Comparison of ENCODE assay signal across 9 mouse cellular contexts in the genomic region with DNA sequence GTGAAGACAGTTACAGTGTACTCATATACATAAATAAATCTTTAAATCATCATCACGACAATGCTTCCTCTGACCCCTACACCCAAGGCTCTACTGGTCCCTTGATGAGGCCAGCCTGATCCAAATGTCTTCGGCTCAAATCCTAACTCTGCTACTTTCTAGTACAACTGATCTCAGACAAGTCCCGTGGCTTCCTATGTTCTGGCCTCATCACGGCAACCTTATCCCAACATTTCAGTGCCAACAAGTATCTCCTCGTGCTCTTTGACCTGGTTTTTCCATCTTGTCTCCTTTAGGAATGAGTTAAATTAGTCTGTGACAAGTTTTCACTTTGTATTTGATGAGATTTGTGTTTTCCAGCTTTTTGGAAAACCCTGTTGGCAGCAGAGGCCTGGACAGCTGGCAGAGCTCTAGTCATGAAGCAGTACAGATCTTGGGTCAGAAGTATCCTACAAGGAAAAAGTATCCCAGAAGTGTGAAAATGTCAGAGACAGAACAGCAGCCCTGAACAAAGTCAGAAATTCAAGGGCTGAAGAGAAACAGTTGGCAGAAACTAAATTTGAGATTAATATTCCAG. TPM values are rescaled to one million over a fixed set of nuclear protein-coding genes. Genes with fewer than 3 reads are reported as not detected.
A peak's percentile ranks its signal among the peaks of the same experiment; 100 is the strongest.
DNase-seq lines count a peak whose midpoint lies in the region; ATAC-seq and TF ChIP-seq lines count a peak whose summit lies in the region.
"Had no signal": no experiment of that assay in that cellular context is flagged by ENCODE, and none has a peak within 500 bp of the region (broad histone marks: within the 10 kb centered on the region; RNA-seq: fewer than 3 reads in every experiment).

No protein-coding gene starts in this region.

- no peak overlapping the region for H3K4me3 ChIP-seq in hindbrain, embryonic 10.5 days
- no peak overlapping the region for H3K4me3 ChIP-seq in hindbrain, embryonic 16.5 days (ENCODE audit: low read length)
- peak overlapping the region; percentile 63 for H3K4me3 ChIP-seq in E14TG2a.4 (replicated peaks; ENCODE audit: low read length)
- no peak overlapping the region for H3K4me3 ChIP-seq in limb, embryonic 15.5 days

- H3K4me1 ChIP-seq in hindbrain, embryonic 10.5 days (replicated peaks): peaks cover 9% of the 10 kb centered on the region; the same call in 1 of the 2 replicates
- H3K4me1 ChIP-seq in hindbrain, embryonic 16.5 days (ENCODE audit: control insufficient read depth, insufficient read depth, low read depth, low read length): 0 out of 2 replicates have a peak, but pooled peaks cover 2% of the 10 kb centered on the region
- peaks cover 54% of the 10 kb centered on the region for H3K4me1 ChIP-seq in E14TG2a.4 (replicated peaks; ENCODE audit: low read depth, low read length)
- peaks cover 29% of the 10 kb centered on the region for H3K4me1 ChIP-seq in limb, embryonic 15.5 days

- peaks cover 40% of the 10 kb centered on the region for H3K36me3 ChIP-seq in hindbrain, embryonic 10.5 days
- H3K36me3 ChIP-seq in hindbrain, embryonic 16.5 days (ENCODE audit: control insufficient read depth, insufficient read depth, low read length): no peaks in the 10 kb centered on the region
- peaks cover 27% of the 10 kb centered on the region for H3K36me3 ChIP-seq in E14TG2a.4 (ENCODE audit: insufficient read depth, low read length)
- peaks cover 43% of the 10 kb centered on the region for H3K36me3 ChIP-seq in limb, embryonic 15.5 days

- no peaks in the 10 kb centered on the region for H3K27me3 ChIP-seq in hindbrain, embryonic 10.5 days (ENCODE audit: insufficient read depth, poor library complexity, severe bottlenecking)
- H3K27me3 ChIP-seq in hindbrain, embryonic 16.5 days (replicated peaks; ENCODE audit: control insufficient read depth, insufficient read depth, low read length): no peaks in the 10 kb centered on the region
- H3K27me3 ChIP-seq in E14TG2a.4 (ENCODE audit: insufficient read depth, low read length): no peaks in the 10 kb centered on the region
- H3K27me3 ChIP-seq in limb, embryonic 15.5 days: no peaks in the 10 kb centered on the region

- 90% methylated on average over 5 of the region's 5 CpGs for WGBS in hindbrain, embryonic 10.5 days
- WGBS in hindbrain, embryonic 16.5 days: 96% methylated on average over 5 of the region's 5 CpGs
- WGBS in limb, embryonic 15.5 days: 78% methylated on average over 5 of the region's 5 CpGs

- H3K4me2 ChIP-seq in hindbrain, embryonic 16.5 days (ENCODE audit: low read length): no peak overlapping the region
- H3K4me2 ChIP-seq in limb, embryonic 15.5 days: peak overlapping the region; percentile 36

- ATAC-seq in hindbrain, embryonic 16.5 days: no peak
- no peak for ATAC-seq in limb, embryonic 15.5 days (ENCODE audit: insufficient number of reproducible peaks, low FRiP score, low TSS enrichment, low read depth)

- H3K27ac ChIP-seq in hindbrain, embryonic 10.5 days: peak overlapping the region; percentile 74
- H3K27ac ChIP-seq in hindbrain, embryonic 16.5 days (ENCODE audit: low read depth, low read length): no peak overlapping the region
- peak overlapping the region; percentile 87 for H3K27ac ChIP-seq in limb, embryonic 15.5 days

- no peak for DNase-seq in hindbrain, embryonic 10.5 days (ENCODE audit: low spot score)
- DNase-seq in heart, adult 8-10 months (ENCODE audit: low spot score): peak; percentile 31
- no peak for DNase-seq in left cerebral cortex, adult 9 months (ENCODE audit: low spot score in 2 of 2)
- no peak for DNase-seq in embryo, embryonic 10.5 days (ENCODE audit: low spot score)
- no peak for DNase-seq in embryo, embryonic 11 days

- no peak for TF ChIP-seq CTCF in E14TG2a.4 (conservative IDR thresholded peaks at IDR 0.05; ENCODE audit: low read length)

- H3K9me3 ChIP-seq in hindbrain, embryonic 10.5 days: no peaks in the 10 kb centered on the region
- no peaks in the 10 kb centered on the region for H3K9me3 ChIP-seq in hindbrain, embryonic 16.5 days (ENCODE audit: control insufficient read depth, low read length)
- H3K9me3 ChIP-seq in E14TG2a.4 (ENCODE audit: low read length): no peaks in the 10 kb centered on the region
- H3K9me3 ChIP-seq in limb, embryonic 15.5 days: no peaks in the 10 kb centered on the region

- H3K9ac ChIP-seq in hindbrain, embryonic 16.5 days (ENCODE audit: low read depth, low read length): no peak overlapping the region
- H3K9ac ChIP-seq in limb, embryonic 15.5 days: no peak overlapping the region

RNA-seq across cellular contexts. Expression of a gene that starts 31.2 kb away (rescaled TPM):
- 25.7 and 28.6 TPM in 2 replicates for polyA plus RNA-seq in hindbrain, embryonic 10.5 days (2016; fragmentation: Nextera tagmentation; extraction: Ambion mirVana)
- 8.2 and 10.7 TPM in 2 replicates for polyA plus RNA-seq in hindbrain, embryonic 16.5 days (2015; fragmentation: Nextera tagmentation; extraction: Ambion mirVana)
- total RNA-seq in heart, adult 8-10 months (2022): 100 to 1,000 TPM in 3 of 4 experiments, 10 to 100 TPM in 1; 90.8 to 107 (median 104) TPM
- polyA plus RNA-seq in limb, embryonic 15.5 days (2015; fragmentation: Nextera tagmentation; extraction: Ambion mirVana): 42.2 and 43.8 TPM in 2 replicates

RNA-seq across cellular contexts. Expression of a gene that starts 45.4 kb away (rescaled TPM):
- polyA plus RNA-seq in hindbrain, embryonic 10.5 days (2016; fragmentation: Nextera tagmentation; extraction: Ambion mirVana): 0.57 and 0.93 TPM in 2 replicates
- 1.8 and 2.4 TPM in 2 replicates for polyA plus RNA-seq in hindbrain, embryonic 16.5 days (2015; fragmentation: Nextera tagmentation; extraction: Ambion mirVana)
- total RNA-seq in heart, adult 8-10 months (2022): under 1 TPM; 0.38 to 0.60 (median 0.47) TPM
- polyA plus RNA-seq in limb, embryonic 15.5 days (2015; fragmentation: Nextera tagmentation; extraction: Ambion mirVana): 1.8 TPM in 2 replicates
- total RNA-seq: monocyte, adult 5-6 weeks had no signal

RNA-seq across cellular contexts. Expression of a gene that starts 57.5 kb away (rescaled TPM):
- 16.2 and 17.0 TPM in 2 replicates for polyA plus RNA-seq in hindbrain, embryonic 10.5 days (2016; fragmentation: Nextera tagmentation; extraction: Ambion mirVana)
- 6.9 and 7.3 TPM in 2 replicates for polyA plus RNA-seq in hindbrain, embryonic 16.5 days (2015; fragmentation: Nextera tagmentation; extraction: Ambion mirVana)
- total RNA-seq in heart, adult 8-10 months (2022): 10 to 100 TPM; 21.3 to 22.8 (median 22.1) TPM
- polyA plus RNA-seq in limb, embryonic 15.5 days (2015; fragmentation: Nextera tagmentation; extraction: Ambion mirVana): 10.4 TPM in 2 replicates
